Comparison of ENCODE assay signal across 19 mouse cellular contexts in the genomic region with DNA sequence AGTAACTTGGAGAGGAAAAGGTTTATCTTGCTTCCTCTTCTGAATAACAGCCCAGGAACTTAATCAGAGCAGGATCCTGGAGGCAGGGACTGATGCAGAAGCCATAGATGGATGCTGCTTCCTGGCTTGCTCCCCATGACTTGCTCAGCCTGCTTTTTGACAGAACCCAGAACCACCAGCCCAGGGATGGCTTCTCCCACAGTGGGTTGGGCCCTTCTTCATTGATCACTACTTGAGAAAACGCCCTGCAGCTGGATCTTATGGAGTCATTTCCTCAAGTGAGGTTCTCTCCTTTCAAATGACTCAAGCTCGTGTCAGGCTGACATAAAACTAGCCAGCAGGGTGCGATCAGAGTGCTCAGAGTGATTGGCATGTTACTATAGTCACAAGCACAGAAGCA.
"Had no signal": no experiment of that assay in that cellular context is flagged by ENCODE, and none has a peak within 500 bp of the region (broad histone marks: within the 10 kb centered on the region; RNA-seq: fewer than 3 reads in every experiment).

No protein-coding gene starts in this region.

- H3K4me1 ChIP-seq: kidney, embryonic 15.5 days; midbrain, embryonic 12.5 days; midbrain, embryonic 15.5 days; neural tube, embryonic 13.5 days had no signal

- H3K36me3 ChIP-seq: kidney, embryonic 15.5 days; limb, embryonic 12.5 days; limb, embryonic 15.5 days; lung, embryonic 15.5 days; midbrain, embryonic 12.5 days; midbrain, embryonic 15.5 days; neural tube, embryonic 13.5 days had no signal

- ATAC-seq: midbrain, embryonic 15.5 days had no signal

- H3K4me2 ChIP-seq: kidney, embryonic 15.5 days; limb, embryonic 12.5 days; limb, embryonic 15.5 days; lung, embryonic 15.5 days; midbrain, embryonic 12.5 days; midbrain, embryonic 15.5 days; neural tube, embryonic 13.5 days had no signal

- H3K9me3 ChIP-seq: lung, embryonic 15.5 days; midbrain, embryonic 15.5 days had no signal

- H3K9ac ChIP-seq: kidney, embryonic 15.5 days; limb, embryonic 12.5 days; limb, embryonic 15.5 days; liver, embryonic 14.5 days; lung, embryonic 15.5 days; midbrain, embryonic 12.5 days; midbrain, embryonic 15.5 days; neural tube, embryonic 13.5 days had no signal

- DNase-seq: kidney, adult 11 months; kidney, adult 8-10 months; kidney, postnatal 10 days; kidney, postnatal 36 days; layer of hippocampus, postnatal 36 days; lung, adult 18-20 months; lung, postnatal 10 days; lung, postnatal 4 days; thymus, postnatal 25 days had no signal

- H3K4me3 ChIP-seq: kidney, embryonic 15.5 days; left cerebral cortex, adult 2 months; limb, embryonic 12.5 days; limb, embryonic 15.5 days; lung, embryonic 15.5 days; midbrain, embryonic 12.5 days; midbrain, embryonic 15.5 days; myocyte; neural tube, embryonic 13.5 days had no signal

- H3K27me3 ChIP-seq: kidney, embryonic 15.5 days; limb, embryonic 12.5 days; limb, embryonic 15.5 days; lung, embryonic 15.5 days; midbrain, embryonic 12.5 days; midbrain, embryonic 15.5 days; neural tube, embryonic 13.5 days had no signal

- H3K27ac ChIP-seq: kidney, embryonic 15.5 days; left cerebral cortex, adult 2 months; limb, embryonic 12.5 days; limb, embryonic 15.5 days; liver, embryonic 14.5 days; lung, embryonic 15.5 days; midbrain, embryonic 12.5 days; midbrain, embryonic 15.5 days; neural tube, embryonic 13.5 days had no signal
